Mouse (Mus musculus): ENCODE data around the gene Ngrn.

GRCm38 (mm10) chr7:80257706-80258105 lies 3.3 kb upstream of the Ngrn start:
- no peak for TF ChIP-seq CTCF (IDR thresholded peaks at IDR 0.05; ENCODE audit: borderline replicate concordance, insufficient read depth, low read length)
- TF ChIP-seq POLR2A (IDR thresholded peaks at IDR 0.05; ENCODE audit: low read depth, low read length), result no peak

Data from embryonic fibroblast, embryonic 13.5 days (primary cell).